Mouse (Mus musculus) hindbrain, embryonic 14.5 days (tissue): ENCODE measurements around the gene Olfr1330. TPM values are rescaled to one million over a fixed set of nuclear protein-coding genes. Genes with fewer than 3 reads are reported as not detected.
"Not testable (repeated sequence)": the region's sequence is repeated elsewhere in the genome, so short reads cannot be mapped to it uniquely, and the experiment has no call there.

ENCODE experiments used
- ATAC-seq: fragments of 200-750 bp; cut with Nextera tagmentation; 2 replicates; pipeline ENCODE4 v1.8.0; 2017; ENCODE audit warnings: moderate number of reproducible peaks, mild to moderate bottlenecking, moderate TSS enrichment, moderate library complexity; ENCODE audit not compliant: low FRiP score
- DNase-seq: peaks from one replicate; pipeline ENCODE4 v3.0.0-alpha.2; 2015; ENCODE audit warnings: low spot score
- H3K27ac ChIP-seq: fragments of 300-500 bp; sonication (generic); 2 replicates; pipeline ENCODE4 v1.5.1; 2014; ENCODE audit warnings: mild to moderate bottlenecking, moderate library complexity
- H3K27me3 ChIP-seq: fragments of 300-500 bp; sonication (generic); 2 replicates; pipeline ENCODE4 v1.6.1; 2014; ENCODE audit warnings: mild to moderate bottlenecking, low read length, mixed read lengths; ENCODE audit not compliant: control insufficient read depth, insufficient read depth
- H3K36me3 ChIP-seq: fragments of 300-500 bp; sonication (generic); replicated peaks from 2 replicates; pipeline ENCODE4 v1.6.1; 2014; ENCODE audit not compliant: control insufficient read depth, insufficient read depth
- H3K4me1 ChIP-seq: fragments of 300-500 bp; sonication (generic); replicated peaks from 2 replicates; pipeline ENCODE4 v1.6.1; 2014; ENCODE audit warnings: antibody characterized with exemption, low read length, mixed read lengths; ENCODE audit not compliant: control insufficient read depth, insufficient read depth
- H3K4me2 ChIP-seq: fragments of 300-500 bp; sonication (generic); replicated peaks from 2 replicates; pipeline ENCODE4 v1.6.1; 2014; ENCODE audit warnings: mild to moderate bottlenecking, moderate library complexity
- H3K4me3 ChIP-seq: fragments of 300-500 bp; sonication (generic); replicated peaks from 2 replicates; pipeline ENCODE4 v1.5.1; 2014; ENCODE audit warnings: mild to moderate bottlenecking, low read length
- H3K9ac ChIP-seq: fragments of 300-500 bp; sonication (generic); 2 replicates; pipeline ENCODE4 v1.6.1; 2014
- H3K9me3 ChIP-seq: fragments of 300-500 bp; sonication (generic); 2 replicates; pipeline ENCODE4 v1.6.1; 2016; ENCODE audit warnings: low read length; ENCODE audit not compliant: control insufficient read depth
- WGBS: fragments of 180-500 bp; shearing (Covaris S2); extraction: QIAGEN DNeasy Blood & Tissue Kit; methylation state at CpG from one replicate; pipeline ENCODE4 v1.1.7; 2014; 5-methylcytosine and 5-hydroxymethylcytosine counted together
- polyA plus RNA-seq: library from polyadenylated mRNA; unstranded; fragments of >200 nt; fragmentation: Nextera tagmentation; extraction: Ambion mirVana; gene quantifications from 2 replicates; pipeline ENCODE4 v1.2.1, GENCODE M21; 2014

Olfr1330 gene
- polyA plus RNA-seq, result not detected in 2 replicates

DNA sequence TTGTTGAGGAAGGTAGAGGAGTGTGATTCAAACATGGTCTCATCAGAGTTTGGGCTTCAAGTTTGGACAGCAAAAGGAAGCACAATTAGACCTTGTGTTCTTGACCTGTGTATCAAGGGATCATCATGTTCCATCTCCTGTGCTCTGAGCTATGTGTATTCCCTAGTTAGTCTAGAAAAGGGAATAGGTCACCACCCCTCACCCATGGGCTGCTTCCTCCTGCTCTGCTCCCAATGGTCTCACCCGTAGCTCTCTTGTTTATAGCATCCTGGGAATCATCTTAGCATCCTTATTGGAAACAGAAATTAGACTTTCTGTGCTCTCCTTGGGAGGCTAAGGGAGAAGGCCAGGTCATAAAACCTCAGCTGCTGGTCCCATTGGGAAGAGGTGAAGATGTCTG, at the start of gene Olfr1330:
Gene Olfr1330, plus strand, starts transcription at position 301 of the 400 bp plus-strand sequence.
- Histone ChIP-seq H3K9ac (no peak within 1 kb of the TSS), H3K36me3 (no peaks in the 10 kb centered on the region), H3K4me3 (no peak within 1 kb of the TSS), H3K4me1 (no peaks in the 10 kb centered on the region), H3K4me2 (no peak within 1 kb of the TSS), H3K27ac (no peak within 1 kb of the TSS), H3K9me3 (no peaks in the 10 kb centered on the region), H3K27me3 (no peaks in the 10 kb centered on the region)
- ATAC-seq, result no peak
- DNase-seq, result no peak
- 86% methylated on average over 1 of the region's 1 CpGs for WGBS

DNA sequence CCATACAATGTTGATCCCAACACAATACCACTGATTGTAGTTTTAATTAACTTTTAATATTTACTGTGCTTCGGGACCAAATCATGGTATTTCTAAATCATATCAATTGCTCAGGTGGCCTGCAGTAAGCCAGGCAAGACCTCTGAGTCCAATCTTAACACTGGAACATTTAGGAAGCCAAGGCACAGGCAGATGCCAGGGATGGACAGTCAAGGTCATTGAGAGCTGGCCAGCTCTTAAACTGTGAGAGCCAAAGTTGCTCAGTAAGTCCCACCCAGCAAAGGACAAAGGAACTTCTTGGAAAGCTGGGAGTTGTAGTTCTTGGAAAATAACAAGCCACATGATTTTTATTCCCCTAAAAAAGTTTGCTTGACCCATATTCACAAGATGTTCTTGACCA, 26.6 kb upstream of the Olfr1330 start:
- DNase-seq (no peak), ATAC-seq (no peak)
- H3K9ac ChIP-seq, result no peak overlapping the region
- WGBS, result 91% methylated on average over 1 of the region's 1 CpGs
- no peaks in the 10 kb centered on the region for H3K27me3 ChIP-seq
- no peak overlapping the region for H3K4me2 ChIP-seq
- no peak overlapping the region for H3K27ac ChIP-seq
- H3K4me1 ChIP-seq, result no peaks in the 10 kb centered on the region
- H3K9me3 ChIP-seq, result no peaks in the 10 kb centered on the region
- H3K4me3 ChIP-seq, result no peak overlapping the region
- H3K36me3 ChIP-seq, result no peaks in the 10 kb centered on the region

DNA sequence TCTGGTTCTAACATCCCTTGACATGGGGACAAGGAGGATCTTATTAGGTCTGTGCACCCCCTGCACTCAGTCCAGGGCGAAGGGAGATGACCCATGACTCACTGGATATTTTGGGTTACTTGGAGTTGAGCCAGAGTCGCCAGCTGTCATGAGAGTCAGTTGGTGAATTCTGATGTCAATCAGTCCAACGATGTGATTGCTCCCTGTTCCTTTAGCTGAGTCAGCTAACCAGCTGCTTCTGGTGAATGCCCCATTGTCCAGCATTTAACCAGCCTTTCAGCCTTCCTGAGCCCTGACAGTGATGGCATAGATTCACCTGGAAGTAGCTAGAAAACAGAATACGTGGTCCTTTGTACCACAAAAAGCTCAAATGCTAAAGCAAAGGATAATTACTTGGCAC, 25.7 kb upstream of the Olfr1330 start:
- Histone ChIP-seq H3K9ac (no peak overlapping the region), H3K9me3 (no peaks in the 10 kb centered on the region), H3K27ac (no peak overlapping the region), H3K4me1 (no peaks in the 10 kb centered on the region), H3K4me3 (no peak overlapping the region), H3K27me3 (no peaks in the 10 kb centered on the region), H3K4me2 (no peak overlapping the region), H3K36me3 (no peaks in the 10 kb centered on the region)
- DNase-seq (no peak), ATAC-seq (no peak)
- WGBS, result 44% methylated on average over 4 of the region's 4 CpGs

DNA sequence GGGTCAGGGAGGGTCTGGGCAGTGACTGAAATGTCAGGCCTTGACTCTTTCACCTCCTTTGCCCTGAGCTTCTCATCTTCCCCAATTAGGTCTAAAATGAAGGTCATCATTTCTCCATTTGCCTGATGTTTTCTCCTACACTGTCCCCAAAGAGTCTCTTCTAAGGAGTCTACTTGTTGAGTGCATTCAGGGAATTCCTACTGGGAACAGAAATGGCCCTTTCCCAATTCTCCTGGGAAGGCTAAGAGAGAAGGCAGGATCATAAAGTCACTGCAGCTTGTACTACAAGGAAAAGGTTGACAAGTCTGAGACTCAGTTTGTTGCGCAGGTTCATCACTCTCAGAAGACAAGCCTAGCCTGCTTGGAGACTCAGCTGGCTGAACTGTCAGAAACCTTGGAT, 24.0 kb upstream of the Olfr1330 start, which contains the start of gene Olfr1331:
Gene Olfr1331, plus strand, starts transcription at position 301 of the 400 bp plus-strand sequence.
- no peak within 1 kb of the TSS for H3K27ac ChIP-seq
- H3K4me2 ChIP-seq, result no peak within 1 kb of the TSS
- no peaks in the 10 kb centered on the region for H3K9me3 ChIP-seq
- H3K36me3 ChIP-seq, result no peaks in the 10 kb centered on the region
- H3K9ac ChIP-seq, result no peak within 1 kb of the TSS
- H3K27me3 ChIP-seq, result no peaks in the 10 kb centered on the region
- WGBS, result 94% methylated on average over 1 of the region's 1 CpGs
- H3K4me1 ChIP-seq, result no peaks in the 10 kb centered on the region
- DNase-seq (no peak), ATAC-seq (no peak)
- no peak within 1 kb of the TSS for H3K4me3 ChIP-seq

DNA sequence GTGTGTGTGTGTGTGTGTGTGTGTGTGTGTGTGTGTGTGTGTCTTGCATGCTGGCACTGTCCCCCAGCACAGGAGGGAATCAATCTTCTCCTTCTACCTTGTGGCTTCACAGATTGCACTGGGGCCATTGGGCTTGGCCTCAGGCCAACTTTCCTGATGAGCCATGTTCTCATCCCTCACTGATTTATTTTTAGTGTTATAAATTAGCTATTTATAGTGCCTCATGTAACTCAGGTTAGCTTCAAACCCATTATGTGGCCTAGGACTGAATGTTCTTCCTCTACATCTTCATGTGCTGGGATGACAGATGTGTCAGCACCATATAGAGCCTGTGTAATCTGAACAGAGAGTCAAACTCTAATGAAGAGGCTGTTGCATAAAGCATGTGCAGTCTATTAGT, 20.8 kb upstream of the Olfr1330 start:
- DNase-seq (no peak), ATAC-seq (no peak)

DNA sequence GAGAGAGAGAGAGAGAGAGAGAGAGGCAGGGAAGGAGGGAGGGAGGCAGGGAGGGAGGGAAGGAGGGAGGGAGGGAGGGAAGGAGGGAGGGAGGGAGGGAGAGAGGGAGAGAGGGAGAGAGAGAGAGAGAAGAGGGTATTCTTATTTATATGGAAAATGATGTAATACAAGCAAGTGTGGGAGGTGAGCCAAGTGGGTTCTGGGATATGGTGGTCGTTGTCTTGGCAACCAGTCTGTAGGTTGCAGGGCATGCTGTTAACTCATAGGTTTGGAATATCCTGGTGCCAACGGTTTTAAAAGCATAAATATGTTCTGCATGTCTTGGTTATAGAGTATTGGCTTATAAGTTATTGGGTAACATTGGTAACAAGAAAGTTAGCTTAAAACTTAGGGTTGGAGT, 13.6 kb downstream of the Olfr1330 start:
- DNase-seq, result no peak
- Histone ChIP-seq H3K9me3 (no peaks in the 10 kb centered on the region), H3K9ac (no peak overlapping the region), H3K36me3 (no peaks in the 10 kb centered on the region), H3K27ac (no peak overlapping the region), H3K27me3 (no peaks in the 10 kb centered on the region), H3K4me3 (no peak overlapping the region), H3K4me2 (no peak overlapping the region), H3K4me1 (no peaks in the 10 kb centered on the region)
- 73% methylated on average over 2 of the region's 2 CpGs for WGBS
- ATAC-seq, result no peak

More for the DNA sequence above, 20.8 kb upstream of the Olfr1330 start:
- Histone ChIP-seq H3K9ac (no peak overlapping the region), H3K4me1 (no peaks in the 10 kb centered on the region), H3K27ac (no peak overlapping the region), H3K27me3 (no peaks in the 10 kb centered on the region), H3K4me2 (no peak overlapping the region), H3K9me3 (no peaks in the 10 kb centered on the region), H3K36me3 (no peaks in the 10 kb centered on the region), H3K4me3 (no peak overlapping the region)

DNA sequence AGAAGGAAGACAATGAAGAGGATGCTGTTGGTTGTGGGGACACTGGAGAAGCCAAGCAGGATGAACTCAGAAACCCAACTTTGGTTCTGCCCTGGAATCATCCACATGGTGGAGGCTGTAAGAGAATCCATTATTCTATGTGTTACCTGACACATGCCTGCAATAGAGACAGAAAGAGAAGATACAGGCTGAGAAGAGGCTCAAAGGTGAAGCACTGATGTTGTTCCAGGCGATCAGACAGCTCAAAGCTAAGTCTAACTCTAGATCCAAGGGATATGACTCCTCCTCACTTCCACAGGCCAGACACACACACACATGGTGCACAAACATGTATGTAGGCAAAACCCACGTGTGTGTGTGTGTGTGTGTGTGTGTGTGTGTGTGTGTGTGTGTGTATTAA, 29.0 kb downstream of the Olfr1330 start, which contains the start of gene Olfr1329:
Gene Olfr1329, minus strand, starts transcription at position 101 of the 400 bp plus-strand sequence.
- DNase-seq, H3K9ac ChIP-seq, H3K9me3 ChIP-seq, ATAC-seq, H3K4me2 ChIP-seq, H3K4me3 ChIP-seq, H3K36me3 ChIP-seq, H3K27me3 ChIP-seq, H3K27ac ChIP-seq, H3K4me1 ChIP-seq: not testable (repeated sequence)
- WGBS, result 60% methylated on average over 2 of the region's 2 CpGs

DNA sequence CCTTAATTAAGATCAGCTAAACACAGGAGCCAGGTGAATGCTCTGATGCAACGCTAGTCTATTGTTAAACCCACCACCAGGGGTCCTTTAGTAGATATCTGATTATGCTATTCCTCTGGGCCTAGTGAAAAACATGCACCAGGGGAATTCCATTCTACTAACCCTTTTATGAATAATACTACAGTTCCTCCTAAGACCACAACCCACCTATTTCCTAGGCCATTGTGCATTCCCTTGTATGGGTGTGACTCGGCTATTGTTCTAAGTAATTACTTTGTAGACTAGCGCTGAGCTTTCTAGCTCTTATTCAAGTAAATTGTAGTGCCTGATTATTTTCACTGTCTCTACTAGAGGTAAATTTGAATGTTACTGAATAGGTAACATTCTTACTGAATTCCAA, 42.9 kb downstream of the Olfr1330 start:
- 75% methylated on average over 3 of the region's 3 CpGs for WGBS
- H3K4me2 ChIP-seq, ATAC-seq, H3K9ac ChIP-seq, H3K4me1 ChIP-seq, H3K27ac ChIP-seq, H3K4me3 ChIP-seq, H3K9me3 ChIP-seq, H3K36me3 ChIP-seq, DNase-seq, H3K27me3 ChIP-seq: not testable (repeated sequence)

DNA sequence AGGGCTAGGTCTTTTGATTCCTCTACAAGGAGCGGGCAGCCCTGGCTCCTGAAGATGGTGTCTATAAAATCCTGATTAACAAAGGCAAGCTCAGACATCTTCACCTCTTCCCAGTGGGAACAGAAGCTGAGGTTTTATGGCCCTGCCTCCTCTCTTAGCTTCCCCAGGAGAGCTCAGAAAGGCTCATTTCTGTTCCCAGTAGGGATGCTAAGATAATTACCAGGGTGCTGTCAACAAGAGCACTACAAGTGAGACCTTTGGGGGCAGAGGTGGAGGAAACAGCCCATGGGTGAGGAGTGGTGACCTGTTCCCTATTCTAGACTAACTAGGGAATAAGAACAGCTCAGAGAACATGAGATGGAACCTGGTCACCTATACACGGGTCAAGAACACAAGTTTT, 50.1 kb downstream of the Olfr1330 start, which contains the start of gene Olfr1328:
Gene Olfr1328, minus strand, starts transcription at position 101 of the 400 bp plus-strand sequence.
- Histone ChIP-seq H3K9me3 (no peaks in the 10 kb centered on the region), H3K36me3 (no peaks in the 10 kb centered on the region), H3K27ac (no peak within 1 kb of the TSS), H3K9ac (no peak within 1 kb of the TSS), H3K4me2 (no peak within 1 kb of the TSS), H3K27me3 (no peaks in the 10 kb centered on the region), H3K4me1 (no peaks in the 10 kb centered on the region), H3K4me3 (no peak within 1 kb of the TSS)
- ATAC-seq, result no peak
- DNase-seq, result no peak
- 84% methylated on average over 2 of the region's 2 CpGs for WGBS
